Mouse (Mus musculus): ENCODE measurements around the gene Fam234b.

GRCm38 (mm10) chr6:135269626-135270025 lies 71.8 kb downstream of the Fam234b start:
- TF ChIP-seq GATA1 (IDR thresholded peaks at IDR 0.05; ENCODE audit: low read length) (no peak), TAL1 (IDR thresholded peaks at IDR 0.05; ENCODE audit: low read length) (no peak)
